Mouse (Mus musculus) erythroblast, embryonic 14.5 days (primary cell): ENCODE data around the gene 1110008P14Rik. TPM values are rescaled to one million over a fixed set of nuclear protein-coding genes. Genes with fewer than 3 reads are reported as not detected.
A peak's percentile ranks its signal among the peaks of the same experiment; 100 is the strongest.

Experiments used
- H3K27me3 ChIP-seq: 2 replicates; pipeline ENCODE4 v1.6.1; 2012; ENCODE audit warnings: inconsistent platforms; ENCODE audit not compliant: control insufficient read depth
- H3K36me3 ChIP-seq: 2 replicates; pipeline ENCODE4 v1.6.1; 2012; ENCODE audit warnings: mild to moderate bottlenecking, inconsistent platforms; ENCODE audit not compliant: control insufficient read depth
- H3K4me1 ChIP-seq: 2 replicates; pipeline ENCODE4 v1.6.1; 2012; ENCODE audit warnings: inconsistent platforms; ENCODE audit not compliant: control insufficient read depth
- H3K4me3 ChIP-seq: replicated peaks from 2 replicates; pipeline ENCODE3; 2012; ENCODE audit warnings: moderate library complexity, mild to moderate bottlenecking, inconsistent platforms
- H3K9me3 ChIP-seq: 2 replicates; pipeline ENCODE4 v1.6.1; 2012; ENCODE audit warnings: low read length, inconsistent platforms, mixed read lengths; ENCODE audit not compliant: control insufficient read depth
- GATA1 ChIP-seq: IDR thresholded peaks from 2 replicates; pipeline ENCODE4 v1.6.1; 2012; ENCODE audit warnings: low read length, inconsistent platforms, mixed read lengths
- TAL1 ChIP-seq: IDR thresholded peaks from 3 replicates; pipeline ENCODE4 v1.6.1; 2012; ENCODE audit warnings: low read length, inconsistent platforms, mixed read lengths
- polyA plus RNA-seq: library from polyadenylated mRNA; stranded (reverse); fragments of >175 nt; gene quantifications from 2 replicates; pipeline ENCODE4 v1.2.3, GENCODE M21; 2012

The 1110008P14Rik gene
- polyA plus RNA-seq, 1 experiment: 38.6 TPM

DNA sequence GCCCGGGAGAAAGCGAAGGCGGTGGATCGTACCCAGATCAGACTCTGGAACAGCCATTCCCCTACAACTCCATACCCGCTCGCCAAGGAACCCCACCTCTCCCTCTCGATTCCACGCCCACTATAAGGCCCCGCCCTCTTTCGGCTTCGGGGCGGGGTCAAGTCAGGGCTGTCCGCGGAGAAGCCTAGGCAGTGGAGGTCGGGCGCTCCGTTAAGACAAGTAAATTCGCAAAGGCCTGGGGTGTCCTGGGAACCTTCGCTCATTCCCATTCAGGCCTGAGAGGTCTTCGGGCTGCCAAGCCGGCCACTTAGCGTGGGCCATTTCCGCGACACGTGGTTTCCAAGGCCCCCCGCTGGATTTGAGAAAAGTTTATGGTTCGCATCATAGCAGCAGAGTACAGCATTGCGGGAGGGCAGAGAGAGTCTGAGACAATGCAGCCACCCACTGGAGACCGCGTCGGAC is 13.8 kb upstream of the 1110008P14Rik start, which contains the start of gene Ptges2:
Gene Ptges2 (plus strand): TSS at position 413 of the 462 bp plus-strand sequence.
- peaks cover 14% of the 10 kb centered on the region for H3K36me3 ChIP-seq
- no peaks in the 10 kb centered on the region for H3K27me3 ChIP-seq
- no peak for TF ChIP-seq TAL1
- TF ChIP-seq GATA1: no peak
- no peaks in the 10 kb centered on the region; the same call in 1 of the 2 replicates for H3K9me3 ChIP-seq
- peak within 1 kb of the TSS; percentile 87 for H3K4me3 ChIP-seq
- H3K4me1 ChIP-seq: peaks cover 47% of the 10 kb centered on the region

DNA sequence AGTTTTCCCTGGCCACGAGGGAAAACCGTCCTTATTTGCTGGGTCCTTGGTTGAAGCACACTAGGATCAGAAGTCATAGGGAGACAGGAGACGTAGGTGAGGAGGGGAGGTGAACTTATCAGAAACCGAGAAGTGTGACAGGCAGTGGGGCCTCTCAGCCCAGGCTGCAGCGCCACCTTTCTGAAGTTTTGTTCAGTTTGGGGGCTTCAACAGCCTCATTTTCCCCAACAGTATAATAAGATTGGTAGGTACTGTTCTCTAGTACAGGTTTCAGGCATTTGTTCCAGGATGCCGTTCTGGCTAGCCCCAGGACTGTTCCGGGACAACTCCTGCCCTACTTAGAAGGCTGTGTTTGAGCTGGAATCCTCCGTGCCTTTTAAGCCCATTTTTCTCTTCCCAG is 13.2 kb upstream of the 1110008P14Rik start:
- Histone ChIP-seq H3K9me3 (no peaks in the 10 kb centered on the region; the same call in 1 of the 2 replicates), H3K4me1 (peaks cover 42% of the 10 kb centered on the region), H3K36me3 (peaks cover 10% of the 10 kb centered on the region), H3K4me3 (peak overlapping the region; percentile 87), H3K27me3 (no peaks in the 10 kb centered on the region)
- TF ChIP-seq TAL1 (no peak), GATA1 (no peak)

DNA sequence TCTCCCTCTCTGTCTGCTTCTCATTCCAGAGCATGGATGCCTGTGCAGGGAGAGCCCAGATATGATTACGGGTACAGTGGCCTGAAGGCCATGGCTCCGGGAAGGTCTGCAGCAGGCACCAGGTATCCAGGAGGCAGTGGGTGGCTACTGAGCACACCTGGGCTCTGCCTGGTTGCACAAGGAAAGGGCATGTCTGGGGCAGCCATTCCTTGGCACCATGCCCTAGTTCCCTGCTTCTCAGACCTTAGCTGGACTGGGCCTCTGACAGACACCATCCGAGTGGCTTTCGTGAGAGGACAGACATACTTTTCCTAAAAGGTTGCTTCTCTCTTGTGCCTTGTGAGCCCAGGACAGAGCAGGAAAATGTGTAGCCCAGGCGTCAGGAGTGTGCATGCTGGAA is 10.3 kb upstream of the 1110008P14Rik start:
- no peaks in the 10 kb centered on the region for H3K36me3 ChIP-seq
- no peaks in the 10 kb centered on the region; the same call in 1 of the 2 replicates for H3K27me3 ChIP-seq
- peaks cover 28% of the 10 kb centered on the region for H3K4me1 ChIP-seq
- TF ChIP-seq TAL1 (no peak), GATA1 (no peak)
- H3K4me3 ChIP-seq: no peak overlapping the region
- H3K9me3 ChIP-seq: no peaks in the 10 kb centered on the region; the same call in 1 of the 2 replicates

DNA sequence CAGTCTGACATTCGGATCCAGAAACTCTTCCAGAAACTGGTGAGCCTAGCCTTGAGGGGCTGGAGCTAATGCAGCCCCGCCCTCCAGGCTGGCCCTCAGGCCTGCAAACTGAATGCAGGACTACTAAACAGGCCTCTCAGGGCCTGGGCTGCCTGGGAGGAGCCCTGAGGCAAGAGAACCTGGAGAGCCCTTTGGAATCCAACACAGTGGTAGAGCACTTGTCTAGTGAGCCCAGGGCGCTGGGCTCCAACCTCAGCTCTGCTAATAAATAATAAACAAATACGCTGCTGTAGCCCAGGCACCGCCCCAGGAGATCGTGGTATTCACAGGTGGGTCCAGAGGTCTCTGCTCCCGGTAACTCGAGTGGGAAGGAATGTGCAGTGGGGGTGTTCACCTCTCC is 9.1 kb upstream of the 1110008P14Rik start:
- Histone ChIP-seq H3K4me1 (peaks cover 16% of the 10 kb centered on the region), H3K9me3 (no peaks in the 10 kb centered on the region; the same call in 1 of the 2 replicates), H3K4me3 (no peak overlapping the region), H3K27me3 (peaks cover under 1% of the 10 kb centered on the region; the same call in 1 of the 2 replicates), H3K36me3 (no peaks in the 10 kb centered on the region)
- TF ChIP-seq GATA1: no peak
- TF ChIP-seq TAL1: no peak

DNA sequence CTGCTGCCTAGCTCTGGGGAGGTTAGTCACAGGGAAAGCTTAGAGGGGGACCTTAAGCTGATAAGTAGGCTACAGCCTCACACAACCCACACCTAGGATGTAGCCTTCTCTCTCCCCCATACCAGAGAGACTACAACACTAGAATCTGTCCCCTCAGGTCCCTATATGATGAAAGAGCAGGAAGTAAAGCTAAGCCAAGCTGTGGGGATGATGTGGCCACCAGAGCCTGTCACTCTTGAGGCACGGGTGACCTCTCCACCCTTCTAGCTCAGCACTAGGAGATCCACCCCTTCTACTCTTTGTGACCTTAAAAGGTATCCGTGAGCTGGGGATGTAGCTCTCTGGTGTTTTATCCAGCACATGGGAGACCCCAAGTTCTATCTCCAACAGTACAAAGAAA is 7.4 kb upstream of the 1110008P14Rik start:
- H3K9me3 ChIP-seq: no peaks in the 10 kb centered on the region; the same call in 1 of the 2 replicates
- H3K4me3 ChIP-seq: no peak overlapping the region
- no peaks in the 10 kb centered on the region for H3K36me3 ChIP-seq
- TF ChIP-seq GATA1: no peak
- TF ChIP-seq TAL1: no peak
- peaks cover under 1% of the 10 kb centered on the region for H3K4me1 ChIP-seq
- peaks cover 9% of the 10 kb centered on the region for H3K27me3 ChIP-seq

DNA sequence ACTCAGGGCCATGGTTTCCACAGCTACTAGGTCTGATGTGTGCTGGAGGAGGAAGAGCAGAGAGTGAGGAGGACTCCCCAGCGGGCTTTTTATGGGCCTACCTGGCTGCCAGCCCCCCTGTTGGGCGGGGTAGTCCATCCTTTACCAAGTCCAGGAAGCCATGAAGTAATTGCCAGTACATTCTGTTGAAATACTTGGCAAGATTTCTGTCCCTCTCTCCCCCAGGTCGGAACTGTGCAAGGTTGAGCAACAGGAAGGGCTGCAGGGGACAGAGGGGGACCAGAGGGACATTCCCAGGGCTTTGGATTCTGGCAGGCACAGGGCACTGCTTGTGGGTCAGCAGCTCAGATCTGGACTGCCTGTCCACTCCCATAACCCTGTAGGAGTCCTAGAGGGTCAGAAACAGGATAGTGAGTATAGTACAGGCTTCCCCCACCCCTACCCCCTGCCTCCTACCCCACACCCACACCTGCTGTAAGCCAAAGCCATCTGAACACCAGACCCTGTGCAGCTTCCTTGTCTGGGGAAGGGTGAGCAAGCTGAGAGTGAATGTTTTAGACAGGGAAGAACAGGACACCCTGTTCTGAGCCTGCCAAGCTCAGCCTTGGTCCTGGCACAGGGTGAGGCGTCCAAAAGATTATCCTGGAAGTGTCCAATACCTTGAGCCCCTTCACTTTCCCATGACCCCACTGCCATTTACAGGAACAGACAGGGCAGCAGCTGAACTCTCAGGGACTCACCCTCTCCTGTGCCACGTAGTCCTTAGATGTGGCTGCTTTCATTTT is 6.2 kb upstream of the 1110008P14Rik start, which contains the start of gene Lcn2:
Gene Lcn2 (minus strand): TSS at position 547 of the 785 bp plus-strand sequence.
- Histone ChIP-seq H3K4me1 (peaks cover 6% of the 10 kb centered on the region), H3K27me3 (peaks cover 16% of the 10 kb centered on the region), H3K4me3 (no peak within 1 kb of the TSS), H3K9me3 (no peaks in the 10 kb centered on the region), H3K36me3 (no peaks in the 10 kb centered on the region)
- TF ChIP-seq GATA1: no peak
- no peak for TF ChIP-seq TAL1

DNA sequence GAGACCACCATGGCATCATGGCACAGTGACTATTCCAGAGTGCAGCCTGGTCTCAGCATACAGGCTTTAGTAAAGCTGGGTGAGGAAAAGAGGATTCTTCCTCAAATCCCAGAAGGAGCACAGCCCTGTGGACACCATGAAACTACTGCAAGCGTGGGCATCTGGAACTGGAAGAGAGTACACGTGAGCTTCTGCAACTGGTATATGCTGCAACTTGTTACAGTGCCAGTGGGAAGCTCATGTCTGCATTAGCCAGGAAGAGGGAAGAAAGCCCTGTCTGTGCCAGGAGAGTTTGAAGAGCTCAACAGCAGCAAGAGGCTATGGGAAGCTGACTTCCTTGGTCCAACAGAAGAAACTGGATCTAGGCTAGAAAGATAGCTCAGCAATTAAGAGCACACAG is 951 bp upstream of the 1110008P14Rik start:
- Histone ChIP-seq H3K4me3 (no peak overlapping the region), H3K27me3 (peaks cover 27% of the 10 kb centered on the region), H3K4me1 (peaks cover 42% of the 10 kb centered on the region), H3K9me3 (no peaks in the 10 kb centered on the region), H3K36me3 (peaks cover 29% of the 10 kb centered on the region)
- TF ChIP-seq GATA1: no peak
- TF ChIP-seq TAL1: no peak

DNA sequence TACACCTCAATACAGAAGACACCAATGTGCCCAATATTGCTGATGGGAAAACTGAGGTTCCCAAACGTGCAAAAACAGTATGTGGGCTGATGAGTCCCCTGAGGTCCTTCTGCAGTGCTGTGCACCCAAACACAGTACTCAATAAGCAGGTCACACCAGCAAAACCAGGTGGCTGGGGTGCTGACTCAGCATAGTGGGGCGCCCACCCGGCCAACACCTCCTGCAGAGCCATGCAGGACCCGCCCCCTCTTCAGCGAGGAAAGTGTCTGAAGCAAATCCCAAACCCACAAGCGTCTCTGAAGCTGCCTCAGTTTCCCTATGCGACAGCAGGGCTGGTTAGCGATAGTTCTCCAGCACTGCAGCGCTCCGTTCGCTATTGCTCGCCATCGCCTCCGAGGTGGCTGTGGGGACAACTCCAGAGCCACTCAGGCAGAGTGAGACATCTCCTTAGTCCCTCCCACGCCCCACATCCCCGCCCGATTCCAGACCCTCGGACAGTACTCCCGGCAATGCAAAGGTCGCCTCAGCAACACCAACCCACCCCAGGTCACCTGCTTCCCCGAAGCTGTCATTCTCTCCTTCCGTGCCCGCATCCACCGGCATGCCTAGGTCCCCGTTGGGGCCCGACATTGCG is 480 bp downstream of the 1110008P14Rik start:
- Histone ChIP-seq H3K9me3 (no peaks in the 10 kb centered on the region), H3K27me3 (peaks cover 27% of the 10 kb centered on the region), H3K4me3 (peak overlapping the region; percentile 81), H3K4me1 (peaks cover 42% of the 10 kb centered on the region), H3K36me3 (peaks cover 43% of the 10 kb centered on the region)
- TF ChIP-seq TAL1 (no peak), GATA1 (no peak)

DNA sequence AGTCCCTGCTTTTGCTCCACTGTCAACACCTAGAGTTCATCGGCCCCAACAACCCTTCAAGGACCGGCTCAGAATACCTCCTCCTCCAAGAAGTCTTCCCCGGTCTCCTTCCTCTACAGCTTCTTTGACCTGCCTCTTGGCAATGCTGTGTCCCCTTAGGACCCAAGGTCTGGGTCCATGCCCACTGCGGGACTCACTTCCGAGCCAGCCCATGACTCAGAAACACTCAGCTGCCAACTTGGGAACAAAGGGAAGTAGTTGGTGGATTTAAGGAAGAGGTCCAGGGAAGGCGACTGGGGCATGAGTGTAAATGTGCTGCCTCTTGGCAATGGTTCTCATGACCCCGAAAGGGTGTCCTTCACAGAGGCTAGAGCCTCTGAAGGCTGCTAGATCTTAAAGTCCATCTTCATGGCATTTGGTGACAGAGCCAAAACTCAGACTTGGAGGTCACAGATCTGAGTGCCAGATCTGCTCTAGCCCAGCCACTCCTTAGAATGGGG is 1.7 kb downstream of the 1110008P14Rik start:
- Histone ChIP-seq H3K9me3 (no peaks in the 10 kb centered on the region), H3K36me3 (peaks cover 55% of the 10 kb centered on the region), H3K27me3 (peaks cover 21% of the 10 kb centered on the region), H3K4me1 (peaks cover 42% of the 10 kb centered on the region), H3K4me3 (peak overlapping the region; percentile 81)
- TF ChIP-seq TAL1 (no peak), GATA1 (no peak)
